Mouse (Mus musculus) CH12.LX (cell line): ENCODE results near the gene Gmnn. TPM values are rescaled to one million over a fixed set of nuclear protein-coding genes. Genes with fewer than 3 reads are reported as not detected.

Source experiments
- DNase-seq: peaks from one replicate; pipeline ENCODE4 v3.0.0-alpha.2; 2013; ENCODE audit errors: extremely low read depth
- H3K27ac ChIP-seq: 2 replicates; pipeline ENCODE4 v1.5.1; 2012; ENCODE audit warnings: low read depth, mild to moderate bottlenecking, control low read depth, moderate library complexity; ENCODE audit not compliant: insufficient read depth
- H3K27me3 ChIP-seq: replicated peaks from 2 replicates; pipeline ENCODE3; 2012; ENCODE audit warnings: inconsistent platforms
- H3K36me3 ChIP-seq, 2 experiments: replicated peaks in 1 of 2; 2 replicates each; pipeline versions ENCODE3 to v1.6.1; 2012; ENCODE audit warnings: inconsistent platforms in 1 of 2, low read length in 1 of 2, mild to moderate bottlenecking in 1 of 2, mixed read lengths in 1 of 2, moderate library complexity in 1 of 2; ENCODE audit not compliant: control insufficient read depth in 1 of 2, insufficient read depth in 1 of 2
- H3K4me1 ChIP-seq, 2 experiments: 2 replicates each; pipeline ENCODE4 v1.6.1; 2012; ENCODE audit warnings: inconsistent platforms in 1 of 2, moderate library complexity in 1 of 2; ENCODE audit not compliant: insufficient read depth in 2 of 2, control insufficient read depth in 1 of 2
- H3K4me2 ChIP-seq: 2 replicates; pipeline ENCODE4 v1.6.1; 2012; ENCODE audit warnings: low read depth, mild to moderate bottlenecking, control low read depth; ENCODE audit not compliant: poor library complexity, insufficient read depth, severe bottlenecking
- H3K4me3 ChIP-seq, 3 experiments: fragments of 150-350 bp in 1 of 3; sonication (generic) in 1 of 3; replicated peaks in 1 of 3; 2 replicates each; pipeline versions ENCODE3 to v1.5.1; 2011 to 2012; ENCODE audit warnings: low read depth in 2 of 3, low read length in 2 of 3, mild to moderate bottlenecking in 2 of 3, moderate library complexity in 2 of 3, control low read depth in 1 of 3, improper control_type of control experiment in 1 of 3, inconsistent platforms in 1 of 3, mixed read lengths in 1 of 3; ENCODE audit not compliant: poor library complexity in 1 of 3
- H3K79me2 ChIP-seq: replicated peaks from 2 replicates; pipeline ENCODE4 v1.6.1; 2012; ENCODE audit warnings: mild to moderate bottlenecking, moderate library complexity; ENCODE audit not compliant: control insufficient read depth, poor library complexity, insufficient read depth, severe bottlenecking; ENCODE audit errors: extremely low read depth
- H3K9ac ChIP-seq: 2 replicates; pipeline ENCODE4 v1.6.1; 2012; ENCODE audit warnings: low read depth, mild to moderate bottlenecking, control low read depth, moderate library complexity; ENCODE audit not compliant: insufficient read depth
- H3K9me3 ChIP-seq: replicated peaks from 2 replicates; pipeline ENCODE3; 2012; ENCODE audit warnings: low read length, inconsistent platforms, mixed read lengths
- BHLHE40 ChIP-seq: IDR thresholded peaks from 2 replicates; pipeline ENCODE4 v1.6.1; 2011; ENCODE audit warnings: mild to moderate bottlenecking, low read depth, low read length, improper control_type of control experiment
- CTCF ChIP-seq, 2 experiments: IDR thresholded peaks in 1 of 2; conservative IDR thresholded peaks in 1 of 2; 2 replicates each; pipeline ENCODE4 v1.5.1; 2011 to 2012; ENCODE audit warnings: low read depth in 2 of 2, low read length in 2 of 2, improper control_type of control experiment in 1 of 2, inconsistent platforms in 1 of 2, mild to moderate bottlenecking in 1 of 2, moderate library complexity in 1 of 2
- ETS1 ChIP-seq: conservative IDR thresholded peaks from 2 replicates; pipeline ENCODE4 v1.6.1; 2012; ENCODE audit warnings: low read depth, mild to moderate bottlenecking, inconsistent platforms, low read length, improper control_type of control experiment, moderate library complexity
- HCFC1 ChIP-seq: IDR thresholded peaks from 2 replicates; pipeline ENCODE4 v1.6.1; 2012; ENCODE audit warnings: low read depth, mild to moderate bottlenecking, inconsistent platforms, low read length, improper control_type of control experiment
- JUND ChIP-seq: conservative IDR thresholded peaks from 2 replicates; pipeline ENCODE4 v1.6.1; 2011; ENCODE audit warnings: low read depth, low read length, improper control_type of control experiment
- KAT2A ChIP-seq: IDR thresholded peaks from 2 replicates; pipeline ENCODE4 v1.6.1; 2012; ENCODE audit warnings: low read length, improper control_type of control experiment, inconsistent platforms; ENCODE audit not compliant: insufficient replicate concordance
- MAFK ChIP-seq: IDR thresholded peaks from 2 replicates; pipeline ENCODE4 v1.6.1; 2011; ENCODE audit warnings: low read length, improper control_type of control experiment; ENCODE audit not compliant: insufficient replicate concordance
- MAZ ChIP-seq: IDR thresholded peaks from 2 replicates; pipeline ENCODE4 v1.6.1; 2012; ENCODE audit warnings: low read depth, mild to moderate bottlenecking, inconsistent platforms, low read length, improper control_type of control experiment, moderate library complexity
- MYC ChIP-seq: IDR thresholded peaks from 2 replicates; pipeline ENCODE4 v1.6.1; 2011; ENCODE audit warnings: low read depth, mild to moderate bottlenecking, improper control_type of control experiment, low read length
- NELFE ChIP-seq: IDR thresholded peaks from 2 replicates; pipeline ENCODE4 v1.6.1; 2011; ENCODE audit warnings: low read depth, low read length, improper control_type of control experiment
- NRF1 ChIP-seq: IDR thresholded peaks from 2 replicates; pipeline ENCODE4 v1.6.1; 2014; ENCODE audit warnings: low read depth, mild to moderate bottlenecking, inconsistent platforms, low read length, improper control_type of control experiment, moderate library complexity
- PAX5 ChIP-seq: IDR thresholded peaks from 2 replicates; pipeline ENCODE4 v1.6.1; 2012; ENCODE audit warnings: low read length, inconsistent platforms, mixed read lengths
- POLR2AphosphoS2 ChIP-seq: IDR thresholded peaks from 2 replicates; pipeline ENCODE4 v1.6.1; 2011; ENCODE audit warnings: low read depth, low read length, improper control_type of control experiment
- RAD21 ChIP-seq: IDR thresholded peaks from 2 replicates; pipeline ENCODE4 v1.6.1; 2011; ENCODE audit warnings: low read depth, mild to moderate bottlenecking, low read length, improper control_type of control experiment, moderate library complexity
- SMC3 ChIP-seq: IDR thresholded peaks from 2 replicates; pipeline ENCODE4 v1.6.1; 2011; ENCODE audit warnings: low read depth, low read length, improper control_type of control experiment
- USF2 ChIP-seq: conservative IDR thresholded peaks from 2 replicates; pipeline ENCODE4 v1.6.1; 2011; ENCODE audit warnings: low read depth, low read length, improper control_type of control experiment
- ZKSCAN1 ChIP-seq: IDR thresholded peaks from 2 replicates; pipeline ENCODE4 v1.6.1; 2012; ENCODE audit warnings: low read depth, inconsistent platforms, low read length, improper control_type of control experiment, borderline replicate concordance
- dilution Hi-C: fragments of 300-500 bp; cut with MboI; formaldehyde crosslinking; loops from 2 replicates; pipeline ENCODE4 v1.14.3; 2020; ENCODE audit warnings: low sequenced_read_pairs; ENCODE audit not compliant: extremely low pct_unique_long_range_greater_than_20kb, extremely low pct_ligation_motif_present
- in situ Hi-C: fragments of 300-500 bp; cut with MboI; formaldehyde crosslinking; loops from 3 replicates; pipeline ENCODE4 v1.14.3; 2019; ENCODE audit warnings: low sequenced_read_pairs, low pct_ligation_motif_present, low pct_unique_long_range_greater_than_20kb, mixed read lengths
- polyA plus RNA-seq: library from polyadenylated mRNA; unstranded; fragments of >175 nt; gene quantifications from 2 replicates; pipeline ENCODE4 v1.2.1, GENCODE M21; 2012; ENCODE audit warnings: low read depth; ENCODE audit not compliant: insufficient read length
- total RNA-seq, 2 experiments: library from RNA; depleted of rRNA; stranded (reverse); fragments of 300-350 nt in 1 of 2; fragments of >200 nt in 1 of 2; gene quantifications; 2 replicates each; pipeline ENCODE4 v1.2.3; 2012 to 2014

The Gmnn gene
- total and polyA plus RNA-seq, 3 experiments, result 117 to 166 (median 166) TPM

DNA sequence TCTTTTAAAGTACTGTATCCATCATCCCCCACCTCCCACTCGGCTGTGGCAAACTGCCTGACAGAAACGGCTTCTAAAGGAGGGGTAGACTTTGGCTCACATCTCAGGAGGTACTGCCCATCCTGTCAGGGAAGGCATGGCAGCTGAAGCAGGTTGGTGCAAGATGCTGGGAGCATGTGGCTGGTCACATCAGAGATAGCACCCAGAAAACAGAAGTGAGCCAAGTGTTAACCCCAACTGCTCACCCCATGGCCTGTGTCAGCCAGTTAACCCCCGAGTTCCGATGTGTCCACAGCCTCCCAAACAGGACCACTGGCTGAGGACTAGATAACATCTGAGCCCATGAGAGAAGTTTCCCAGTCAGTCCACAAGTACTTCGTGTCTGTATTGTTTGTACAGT, 46.1 kb downstream of the Gmnn start:
- no peak overlapping the region for H3K9ac ChIP-seq
- TF ChIP-seq RAD21 (no peak), JUND (no peak), USF2 (no peak), ZKSCAN1 (no peak)
- TF ChIP-seq, all 38 proteins: peak for 0
- no peaks in the 10 kb centered on the region for H3K27me3 ChIP-seq
- in situ Hi-C loops, result loop anchor here (25.0 kb wide), 1 partner anchor 197 kb away; no protein-coding TSS in a partner anchor
- peaks cover 0 to 5% of the 10 kb centered on the region in 2 experiments; a peak in 1 of 4 replicates for H3K4me1 ChIP-seq
- no peak overlapping the region for H3K4me2 ChIP-seq
- H3K36me3 ChIP-seq, result peaks cover 32 to 79% of the 10 kb centered on the region in 2 experiments
- dilution Hi-C loops, result no loop called here
- H3K79me2 ChIP-seq, result no peaks in the 10 kb centered on the region
- H3K9me3 ChIP-seq, result peaks cover 2% of the 10 kb centered on the region
- H3K4me3 ChIP-seq, result no peak overlapping the region
- no peak for DNase-seq
- no peak overlapping the region for H3K27ac ChIP-seq

DNA sequence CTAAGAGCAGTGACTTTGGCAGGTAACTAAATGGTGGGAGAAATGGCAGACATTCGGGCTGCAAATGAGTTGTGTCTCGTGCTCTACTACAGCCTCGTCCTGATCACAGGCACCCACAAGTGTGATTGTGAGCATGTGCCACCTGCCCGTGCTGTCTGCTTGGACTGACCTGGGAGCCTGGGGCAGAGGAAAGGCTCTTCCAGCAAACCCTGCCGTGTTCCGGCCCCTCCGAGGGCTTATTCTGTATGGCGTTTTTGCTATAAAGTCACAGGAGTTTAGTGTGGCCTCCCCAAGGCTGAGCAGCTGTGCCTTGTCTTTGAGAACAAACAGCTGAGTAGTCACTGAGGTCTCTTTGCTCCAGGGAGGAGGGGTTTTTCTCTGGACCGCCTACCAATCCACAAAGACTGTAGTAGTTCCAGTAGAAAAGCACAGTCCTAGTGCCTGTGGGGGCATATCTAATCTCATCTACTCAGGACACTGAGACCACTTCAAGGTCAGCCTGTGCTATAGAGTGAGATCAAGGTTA, 47.3 kb downstream of the Gmnn start:
- no peak for TF ChIP-seq ETS1
- no peak for TF ChIP-seq PAX5
- TF ChIP-seq KAT2A, result no peak
- TF ChIP-seq HCFC1, result no peak
- no peak for TF ChIP-seq RAD21
- Histone ChIP-seq H3K79me2 (no peaks in the 10 kb centered on the region), H3K27me3 (no peaks in the 10 kb centered on the region)

DNA sequence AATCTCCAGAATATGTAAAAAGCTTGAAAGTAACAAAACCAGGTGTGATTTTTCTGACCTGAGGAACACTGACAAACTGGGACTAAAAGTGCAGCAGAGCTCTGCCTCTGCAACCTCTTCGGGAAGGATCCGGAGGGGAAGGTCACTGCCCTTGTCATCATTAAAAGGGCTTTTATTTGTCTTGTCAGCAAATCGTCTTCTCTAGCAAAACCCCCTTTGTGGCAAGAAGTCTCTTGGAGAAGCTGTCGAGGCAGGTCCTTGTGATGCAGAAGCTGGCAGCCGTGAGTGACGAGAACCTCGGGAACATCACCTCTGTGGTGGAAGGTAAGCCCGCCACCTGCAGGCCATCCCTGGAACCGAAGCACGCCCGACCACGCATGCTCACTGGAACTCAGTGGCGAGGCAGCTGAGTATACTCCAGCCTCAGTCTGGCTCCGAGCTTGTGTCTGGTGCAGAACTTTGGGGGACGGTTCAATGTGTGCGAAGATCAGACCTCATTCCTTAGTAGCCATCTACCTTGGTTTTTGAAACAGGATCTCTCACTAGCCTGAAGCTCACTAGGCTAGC, 48.2 kb downstream of the Gmnn start:
- Histone ChIP-seq H3K9ac (no peak overlapping the region), H3K4me3 (no peak overlapping the region), H3K36me3 (peaks cover 32 to 80% of the 10 kb centered on the region in 2 experiments), H3K79me2 (no peaks in the 10 kb centered on the region), H3K4me2 (no peak overlapping the region), H3K27ac (no peak overlapping the region), H3K4me1 (peaks cover 0 to 11% of the 10 kb centered on the region in 2 experiments; a peak in 2 of 4 replicates), H3K9me3 (peaks cover 2% of the 10 kb centered on the region), H3K27me3 (no peaks in the 10 kb centered on the region)
- in situ Hi-C loops, result loop anchor here (25.0 kb wide), 1 partner anchor 199 kb away; no protein-coding TSS in a partner anchor
- TF ChIP-seq MYC (no peak), NELFE (no peak), CTCF (conservative IDR thresholded peaks at IDR 0.05 in 1 of 2, IDR thresholded peaks at IDR 0.05 in 1 of 2; ENCODE audit: low read depth in 2 of 2, low read length in 2 of 2) (peak; percentile 53 to 84; a peak in 3 of 4 replicates), NRF1 (peak; percentile 90), RAD21 (peak; percentile 77), POLR2AphosphoS2 (no peak), MAZ (no peak), KAT2A (no peak), MAFK (peak; percentile 67; the same call in 1 of the 2 replicates), BHLHE40 (0 out of 2 replicates have a peak, but pooled peaks have one; percentile 16), SMC3 (peak; percentile 81)
- peak; percentile 71 for DNase-seq
- dilution Hi-C loops, result no loop called here

More for the DNA sequence above, 47.3 kb downstream of the Gmnn start:
- Histone ChIP-seq H3K36me3 (peaks cover 32 to 85% of the 10 kb centered on the region in 2 experiments), H3K9ac (no peak overlapping the region), H3K4me3 (no peak overlapping the region), H3K27ac (no peak overlapping the region), H3K9me3 (peaks cover 2% of the 10 kb centered on the region), H3K4me2 (no peak overlapping the region), H3K4me1 (peaks cover 0 to 11% of the 10 kb centered on the region in 2 experiments; a peak in 2 of 4 replicates)
- DNase-seq, result no peak
- in situ Hi-C loops, result loop anchor here (25.0 kb wide), 1 partner anchor 198 kb away; no protein-coding TSS in a partner anchor
- dilution Hi-C loops, result no loop called here
